Mouse (Mus musculus) Muller cell, postnatal 12 days (primary cell): ENCODE measurements at regions not wholly inside any gene's neighbourhood (a gene's known extent, or its start where the extent isn't known, plus 50 kb on each side); places are given as distances from the start of the nearest gene placed in this dataset.

Source experiments
- DNase-seq: peaks from one replicate; pipeline ENCODE4 v3.0.0-alpha.2; 2015; ENCODE audit errors: inconsistent ontology term

DNA sequence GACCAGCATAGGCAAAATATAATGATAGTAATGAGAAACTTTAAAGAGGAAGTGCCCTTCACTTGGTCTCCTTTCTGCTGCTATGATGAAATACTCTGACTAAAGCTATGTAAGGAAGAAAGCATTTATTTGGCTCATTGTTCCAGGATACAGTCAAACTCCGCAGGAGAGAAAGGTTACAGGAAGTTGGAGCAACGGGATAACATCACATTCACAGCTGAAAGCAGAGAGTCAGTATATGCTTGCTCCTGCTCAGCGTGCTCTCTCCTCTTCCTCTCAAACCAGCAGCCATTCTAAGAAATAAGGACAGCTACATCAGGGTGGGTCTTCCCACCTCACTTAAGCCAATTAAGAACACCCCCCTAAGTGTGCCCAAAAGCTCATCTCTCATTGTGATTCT, 98.9 kb upstream of the Syt10 start:
- DNase-seq: peak; percentile 32

DNA sequence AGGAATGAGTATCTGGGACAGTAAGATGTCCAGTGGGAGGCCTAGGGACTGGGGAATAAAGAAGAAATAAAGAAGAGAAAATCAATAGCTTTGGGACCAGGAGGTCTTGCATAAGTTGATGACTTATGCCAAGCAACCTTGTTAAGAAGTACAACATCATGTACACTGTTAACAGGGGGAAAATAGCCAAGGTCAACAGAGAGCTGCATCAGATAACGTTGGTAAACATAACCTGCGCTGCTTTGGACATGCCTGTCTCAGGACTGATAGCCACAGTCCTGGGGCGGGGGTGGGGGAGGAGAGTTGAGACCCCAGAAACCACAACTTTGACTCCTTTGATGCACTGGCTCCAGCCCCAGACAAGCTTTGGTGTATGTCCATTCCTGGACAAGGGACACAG, 90.7 kb upstream of the Syt10 start:
- DNase-seq: no peak

GRCm38 (mm10) chr15:89915587-89915986, 73.9 kb upstream of the Syt10 start:
- no peak for DNase-seq

DNA sequence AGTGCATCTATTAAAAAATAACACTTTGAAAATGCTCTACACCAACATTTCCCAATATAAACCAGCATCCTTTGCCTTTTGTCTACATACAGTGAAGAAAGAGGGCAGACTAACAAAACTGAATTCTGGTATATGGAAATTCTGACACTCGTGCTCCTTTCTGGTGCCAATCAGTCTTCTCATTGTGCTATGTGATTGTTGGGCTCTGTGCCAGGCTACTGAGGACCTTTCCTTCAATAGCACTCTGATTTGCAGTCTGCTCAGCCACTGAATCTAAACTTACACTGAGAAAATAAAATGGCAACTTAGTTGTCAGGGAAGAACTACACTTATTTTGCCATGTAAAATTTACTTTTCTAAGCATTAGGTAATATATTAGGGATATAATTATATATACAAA, 61.4 kb upstream of the Syt10 start:
- no peak for DNase-seq

GRCm38 (mm10) chr15:89893668-89894067, 52.0 kb upstream of the Syt10 start:
- no peak for DNase-seq
